Mouse (Mus musculus): Measurements from ENCODE around the gene Heg1. TPM values are rescaled to one million over a fixed set of nuclear protein-coding genes. Genes with fewer than 3 reads are reported as not detected.

Heg1 gene
- total and polyA plus RNA-seq, 3 experiments, result 40.8 to 77.1 (median 67.2) TPM

- TF ChIP-seq POLR2AphosphoS2 (IDR thresholded peaks at IDR 0.05; ENCODE audit: low read depth, low read length) (no peak), PAX5 (IDR thresholded peaks at IDR 0.05; ENCODE audit: low read length) (no peak), USF1 (IDR thresholded peaks at IDR 0.05; ENCODE audit: low read depth, low read length) (peak; percentile 66), SMC3 (IDR thresholded peaks at IDR 0.05; ENCODE audit: low read depth, low read length) (peak; percentile 23; the same call in 1 of the 2 replicates), TBP (conservative IDR thresholded peaks at IDR 0.05; ENCODE audit: low read depth, low read length) (no peak), TCF12 (IDR thresholded peaks at IDR 0.05; ENCODE audit: low read depth, low read length) (peak; percentile 98), MAZ (IDR thresholded peaks at IDR 0.05; ENCODE audit: low read depth, low read length) (peak; percentile 96; the same call in 1 of the 2 replicates), NELFE (IDR thresholded peaks at IDR 0.05; ENCODE audit: low read depth, low read length) (peak; percentile 40; the same call in 1 of the 2 replicates), MAX (IDR thresholded peaks at IDR 0.05; ENCODE audit: low read length) (peak; percentile 94), MAFK (IDR thresholded peaks at IDR 0.05; ENCODE audit: insufficient replicate concordance, low read length) (peak; percentile 7; the same call in 1 of the 2 replicates), RCOR1 (conservative IDR thresholded peaks at IDR 0.05; ENCODE audit: low read depth, low read length) (peak; percentile 92), MYC (IDR thresholded peaks at IDR 0.05; ENCODE audit: low read depth, low read length) (peak; percentile 94), MEF2A (IDR thresholded peaks at IDR 0.05; ENCODE audit: borderline replicate concordance, low read depth, low read length) (peak; percentile 85), JUN (IDR thresholded peaks at IDR 0.05; ENCODE audit: insufficient read depth, low read depth, low read length) (no peak), SIN3A (IDR thresholded peaks at IDR 0.05; ENCODE audit: low read length) (peak; percentile 97), KAT2A (IDR thresholded peaks at IDR 0.05; ENCODE audit: insufficient replicate concordance, low read length) (0 out of 2 replicates have a peak, but pooled peaks have one; percentile 49), UBTF (IDR thresholded peaks at IDR 0.05; ENCODE audit: low read depth, low read length) (no peak), CHD1 (IDR thresholded peaks at IDR 0.05; ENCODE audit: low read depth, low read length) (peak; percentile 97), NRF1 (IDR thresholded peaks at IDR 0.05; ENCODE audit: low read depth, low read length) (no peak), EP300 (IDR thresholded peaks at IDR 0.05; ENCODE audit: low read length) (peak; percentile 95), MXI1 (IDR thresholded peaks at IDR 0.05; ENCODE audit: low read depth, low read length) (peak; percentile 95), ETS1 (conservative IDR thresholded peaks at IDR 0.05; ENCODE audit: low read depth, low read length) (peak; percentile 98), ELF1 (IDR thresholded peaks at IDR 0.05; ENCODE audit: low read depth, low read length) (peak; percentile 53), HCFC1 (IDR thresholded peaks at IDR 0.05; ENCODE audit: low read depth, low read length) (no peak; the same call in 1 of the 2 replicates), ZKSCAN1 (IDR thresholded peaks at IDR 0.05; ENCODE audit: borderline replicate concordance, low read depth, low read length) (no peak), ZC3H11A (IDR thresholded peaks at IDR 0.05; ENCODE audit: low read depth, low read length) (no peak; the same call in 1 of the 2 replicates), ZMIZ1 (IDR thresholded peaks at IDR 0.05; ENCODE audit: low read depth, low read length) (peak; percentile 55), RAD21 (IDR thresholded peaks at IDR 0.05; ENCODE audit: low read depth, low read length) (peak; percentile 3), USF2 (conservative IDR thresholded peaks at IDR 0.05; ENCODE audit: low read depth, low read length) (peak; percentile 33; the same call in 1 of the 2 replicates), BHLHE40 (IDR thresholded peaks at IDR 0.05; ENCODE audit: low read depth, low read length) (peak; percentile 96), POLR2A (IDR thresholded peaks at IDR 0.05; ENCODE audit: low read depth, low read length) (peak; percentile 28; the same call in 1 of the 2 replicates), CTCF (conservative IDR thresholded peaks at IDR 0.05 in 1 of 2, IDR thresholded peaks at IDR 0.05 in 1 of 2; ENCODE audit: low read depth in 2 of 2, low read length in 2 of 2) (no peak), JUND (conservative IDR thresholded peaks at IDR 0.05; ENCODE audit: low read depth, low read length) (0 out of 2 replicates have a peak, but pooled peaks have one; percentile 32), CHD2 (IDR thresholded peaks at IDR 0.05; ENCODE audit: low read length) (peak; percentile 75; the same call in 1 of the 2 replicates), ZNF384 (IDR thresholded peaks at IDR 0.05; ENCODE audit: low read depth, low read length) (peak; percentile 75), E2F4 (IDR thresholded peaks at IDR 0.05; ENCODE audit: insufficient replicate concordance, low read depth, low read length) (peak; percentile 22; the same call in 1 of the 2 replicates), GABPA (IDR thresholded peaks at IDR 0.05; ENCODE audit: insufficient replicate concordance, low read depth, low read length) (no peak), IRF4 (IDR thresholded peaks at IDR 0.05; ENCODE audit: low read depth, low read length) (peak; percentile 84)
These were observed 24.6 kb downstream of the Heg1 start for GRCm38 (mm10) chr16:33708585-33709397.

More at GRCm38 (mm10) chr16:33708585-33709397, 24.6 kb downstream of the Heg1 start:
- Histone ChIP-seq H3K27me3 (replicated peaks) (no peaks in the 10 kb centered on the region), H3K9me3 (replicated peaks; ENCODE audit: low read length) (peaks cover 2% of the 10 kb centered on the region), H3K9ac (ENCODE audit: insufficient read depth, low read depth) (peak overlapping the region; percentile 11; the same call in 1 of the 2 replicates), H3K4me2 (ENCODE audit: insufficient read depth, low read depth, poor library complexity, severe bottlenecking) (peak overlapping the region; percentile 64), H3K4me1 (ENCODE audit: control insufficient read depth in 1 of 2, insufficient read depth in 2 of 2) (peaks cover 29 to 95% of the 10 kb centered on the region in 2 experiments), H3K36me3 (replicated peaks in 1 of 2; ENCODE audit: control insufficient read depth in 1 of 2, insufficient read depth in 1 of 2, low read length in 1 of 2) (peaks cover 49 to 73% of the 10 kb centered on the region in 2 experiments), H3K27ac (ENCODE audit: insufficient read depth, low read depth) (peak overlapping the region; percentile 75), H3K4me3 (replicated peaks in 1 of 3; ENCODE audit: low read depth in 2 of 3, low read length in 2 of 3, poor library complexity in 1 of 3) (no peak overlapping the region), H3K79me2 (replicated peaks; ENCODE audit: control insufficient read depth, extremely low read depth, insufficient read depth, poor library complexity, severe bottlenecking) (peaks cover 86% of the 10 kb centered on the region)
- in situ Hi-C loops (cut with MboI; ENCODE audit: low pct_ligation_motif_present, low pct_unique_long_range_greater_than_20kb, low sequenced_read_pairs) (no loop called here), dilution Hi-C loops (cut with MboI; ENCODE audit: extremely low pct_ligation_motif_present, extremely low pct_unique_long_range_greater_than_20kb, low sequenced_read_pairs) (no loop called here)
- DNase-seq (ENCODE audit: extremely low read depth), result peak; percentile 92

Data from CH12.LX (cell line).